27 mouse cellular contexts compared by ENCODE assay signal in genomic region chr6:142806326-142806725, GRCm38 (mm10). TPM values are rescaled to one million over a fixed set of nuclear protein-coding genes. Genes with fewer than 3 reads are reported as not detected.
DNase-seq lines count a peak whose midpoint lies in the region; ATAC-seq and TF ChIP-seq lines count a peak whose summit lies in the region.
"Had no signal": no experiment of that assay in that cellular context is flagged by ENCODE, and none has a peak within 500 bp of the region (broad histone marks: within the 10 kb centered on the region; RNA-seq: fewer than 3 reads in every experiment).

No protein-coding gene starts in this region.

- TF ChIP-seq CTCF in MEL (IDR thresholded peaks at IDR 0.05 in 2 of 3, conservative IDR thresholded peaks at IDR 0.05 in 1 of 3; ENCODE audit: control insufficient read depth in 1 of 3, insufficient read depth in 1 of 3, low read depth in 2 of 3, low read length in 3 of 3, poor library complexity in 1 of 3, severe bottlenecking in 1 of 3) = no peak

- no peaks in the 10 kb centered on the region for H3K79me2 ChIP-seq in MEL (ENCODE audit: control insufficient read depth, insufficient read depth, low read length, poor library complexity)

- TF ChIP-seq EP300 in MEL (IDR thresholded peaks at IDR 0.05; ENCODE audit: low read depth in 1 of 2, low read length in 2 of 2) = peak; percentile 84 to 92

- peaks cover 7 to 38% of the 10 kb centered on the region in 2 experiments for H3K4me1 ChIP-seq in MEL (ENCODE audit: control insufficient read depth in 1 of 2, insufficient read depth in 2 of 2, low read length in 2 of 2)
- H3K4me1 ChIP-seq in intestine, embryonic 15.5 days (replicated peaks) = no peaks in the 10 kb centered on the region
- H3K4me1 ChIP-seq: limb, embryonic 10.5 days had no signal

- DNase-seq in A20 (ENCODE audit: low read depth, low spot score) (peak; percentile 34), MEL (ENCODE audit: low read depth, low spot score) (peak; percentile 84)
- no peak for DNase-seq in gastrocnemius, adult 18-20 months (ENCODE audit: low spot score)
- DNase-seq in ovary, adult 18-20 months (ENCODE audit: low spot score) = no peak
- DNase-seq in lung, postnatal 10 days = no peak
- DNase-seq: adrenal gland, postnatal 36 days; cerebellum, adult 11 months; cerebellum, postnatal 10 days; gastrocnemius, postnatal 10 days; kidney, adult 8-10 months; kidney, postnatal 10 days; lung, embryonic 14.5 days; lung, postnatal 36 days; thymus, postnatal 36 days had no signal

- WGBS in intestine, embryonic 15.5 days = 71% methylated on average over 4 of the region's 4 CpGs

- H3K4me3 ChIP-seq in MEL (ENCODE audit: control insufficient read depth in 1 of 2, insufficient read depth in 1 of 2, low read depth in 2 of 2, low read length in 2 of 2) = no peak overlapping the region
- no peak overlapping the region for H3K4me3 ChIP-seq in intestine, embryonic 15.5 days (replicated peaks)
- H3K4me3 ChIP-seq: embryonic facial prominence, embryonic 13.5 days; erythroblast, embryonic 14.5 days; forebrain, embryonic 15.5 days; hindbrain, embryonic 13.5 days; limb, embryonic 10.5 days had no signal

- no peak overlapping the region for H3K9ac ChIP-seq in MEL (ENCODE audit: control insufficient read depth, low read depth, low read length, poor library complexity, severe bottlenecking)
- H3K9ac ChIP-seq in intestine, embryonic 15.5 days = no peak overlapping the region
- H3K9ac ChIP-seq: embryonic facial prominence, embryonic 13.5 days; forebrain, embryonic 15.5 days; hindbrain, embryonic 13.5 days; lung, embryonic 14.5 days had no signal

- no peaks in the 10 kb centered on the region for H3K9me3 ChIP-seq in MEL (replicated peaks; ENCODE audit: insufficient read depth, low read length)
- H3K9me3 ChIP-seq in intestine, embryonic 15.5 days = no peaks in the 10 kb centered on the region
- H3K9me3 ChIP-seq: embryonic facial prominence, embryonic 13.5 days; forebrain, embryonic 15.5 days; hindbrain, embryonic 13.5 days; limb, embryonic 10.5 days had no signal

- no peak for TF ChIP-seq RAD21 in MEL (IDR thresholded peaks at IDR 0.05; ENCODE audit: low read depth, low read length)

- H3K27me3 ChIP-seq in MEL (ENCODE audit: control insufficient read depth in 1 of 2, insufficient read depth in 2 of 2, low read length in 2 of 2) = no peaks in the 10 kb centered on the region
- no peaks in the 10 kb centered on the region; the same call in 1 of the 2 replicates for H3K27me3 ChIP-seq in intestine, embryonic 15.5 days (replicated peaks)
- H3K27me3 ChIP-seq: embryonic facial prominence, embryonic 13.5 days; forebrain, embryonic 15.5 days; hindbrain, embryonic 13.5 days had no signal

- no peak for TF ChIP-seq POLR2A in MEL (IDR thresholded peaks at IDR 0.05; ENCODE audit: control insufficient read depth in 1 of 2, insufficient read depth in 1 of 2, low read depth in 1 of 2, low read length in 2 of 2, poor library complexity in 1 of 2)

- no peak overlapping the region for H3K4me2 ChIP-seq in intestine, embryonic 15.5 days (replicated peaks)
- H3K4me2 ChIP-seq: embryonic facial prominence, embryonic 13.5 days; forebrain, embryonic 15.5 days; hindbrain, embryonic 13.5 days; lung, embryonic 14.5 days; midbrain, embryonic 11.5 days had no signal

- peaks cover 0 to 30% of the 10 kb centered on the region in 2 experiments; a peak in 2 of 4 replicates for H3K36me3 ChIP-seq in MEL (ENCODE audit: control insufficient read depth in 1 of 2, insufficient read depth in 2 of 2, low read length in 2 of 2)
- H3K36me3 ChIP-seq in intestine, embryonic 15.5 days = no peaks in the 10 kb centered on the region
- H3K36me3 ChIP-seq: embryonic facial prominence, embryonic 13.5 days; forebrain, embryonic 15.5 days; hindbrain, embryonic 13.5 days; limb, embryonic 10.5 days had no signal

- ATAC-seq in intestine, embryonic 15.5 days = peak; percentile 6; the same call in 1 of the 2 replicates
- ATAC-seq in megakaryocyte-erythroid progenitor cell, adult 5-6 weeks (replicated peaks; ENCODE audit: low FRiP score, low TSS enrichment, poor library complexity, severe bottlenecking) = peak; percentile 70
- ATAC-seq: forebrain, embryonic 15.5 days; Patski had no signal

- peak overlapping the region; percentile 32 for H3K27ac ChIP-seq in MEL (ENCODE audit: control insufficient read depth, low read depth, low read length)
- H3K27ac ChIP-seq in intestine, embryonic 15.5 days = no peak overlapping the region
- H3K27ac ChIP-seq: embryonic facial prominence, embryonic 13.5 days; forebrain, embryonic 15.5 days; hindbrain, embryonic 13.5 days; limb, embryonic 10.5 days had no signal

TF ChIP-seq in MEL, 35 proteins besides CTCF, POLR2A, EP300 and RAD21:
- TF ChIP-seq SMC3 (IDR thresholded peaks at IDR 0.05; ENCODE audit: low read depth, low read length) = no peak
- TF ChIP-seq USF1 (IDR thresholded peaks at IDR 0.05; ENCODE audit: low read depth, low read length) = no peak
- TF ChIP-seq GATA1 (IDR thresholded peaks at IDR 0.05; ENCODE audit: low read depth, low read length) = peak; percentile 93
- peak; percentile 100 for TF ChIP-seq ETS1 (IDR thresholded peaks at IDR 0.05; ENCODE audit: low read depth, low read length)
- TF ChIP-seq BHLHE40 (IDR thresholded peaks at IDR 0.05; ENCODE audit: borderline replicate concordance, low read depth, low read length) = no peak
- no peak for TF ChIP-seq TBP (IDR thresholded peaks at IDR 0.05; ENCODE audit: low read depth, low read length)
- TF ChIP-seq USF2 (IDR thresholded peaks at IDR 0.05; ENCODE audit: borderline replicate concordance in 1 of 2, insufficient read depth in 1 of 2, low read depth in 1 of 2, low read length in 2 of 2) = no peak
- TF ChIP-seq KAT2A (conservative IDR thresholded peaks at IDR 0.05; ENCODE audit: low read depth, low read length) = no peak
- TF ChIP-seq RCOR1 (IDR thresholded peaks at IDR 0.05; ENCODE audit: low read depth, low read length) = peak; percentile 28
- no peak for TF ChIP-seq UBTF (IDR thresholded peaks at IDR 0.05; ENCODE audit: borderline replicate concordance, insufficient read depth, low read depth, low read length)
- TF ChIP-seq TCF12 (IDR thresholded peaks at IDR 0.05; ENCODE audit: low read depth, low read length) = peak; percentile 84
- TF ChIP-seq HCFC1 (IDR thresholded peaks at IDR 0.05; ENCODE audit: low read depth, low read length) = no peak
- no peak for TF ChIP-seq MXI1 (IDR thresholded peaks at IDR 0.05; ENCODE audit: low read depth, low read length)
- no peak for TF ChIP-seq ZC3H11A (IDR thresholded peaks at IDR 0.05; ENCODE audit: low read depth, low read length)
- TF ChIP-seq MEF2A (IDR thresholded peaks at IDR 0.05; ENCODE audit: extremely low read depth, insufficient replicate concordance, low read depth, low read length, poor library complexity, severe bottlenecking) = no peak
- no peak for TF ChIP-seq CHD2 (IDR thresholded peaks at IDR 0.05; ENCODE audit: low read length)
- no peak for TF ChIP-seq POLR2AphosphoS2 (IDR thresholded peaks at IDR 0.05; ENCODE audit: low read length)
- no peak for TF ChIP-seq ELF1 (IDR thresholded peaks at IDR 0.05; ENCODE audit: low read depth, low read length)
- TF ChIP-seq ZMIZ1 (IDR thresholded peaks at IDR 0.05; ENCODE audit: low read depth, low read length) = no peak
- TF ChIP-seq NRF1 (IDR thresholded peaks at IDR 0.05; ENCODE audit: insufficient read depth, low read depth, low read length, poor library complexity, severe bottlenecking) = no peak
- peak; percentile 40; the same call in 1 of the 2 replicates for TF ChIP-seq MYB (IDR thresholded peaks at IDR 0.05; ENCODE audit: low read depth, low read length)
- peak; percentile 79 for TF ChIP-seq SIN3A (IDR thresholded peaks at IDR 0.05; ENCODE audit: low read length)
- peak; percentile 59 for TF ChIP-seq MYC (IDR thresholded peaks at IDR 0.05; ENCODE audit: low read depth, low read length)
- TF ChIP-seq E2F4 (IDR thresholded peaks at IDR 0.05; ENCODE audit: borderline replicate concordance, low read depth, low read length) = no peak
- TF ChIP-seq MAZ (IDR thresholded peaks at IDR 0.05; ENCODE audit: low read depth, low read length) = no peak
- no peak for TF ChIP-seq POLR2AphosphoS5 (IDR thresholded peaks at IDR 0.05; ENCODE audit: borderline replicate concordance, low read depth, low read length)
- TF ChIP-seq TAL1 (IDR thresholded peaks at IDR 0.05; ENCODE audit: low read length) = peak; percentile 85
- no peak for TF ChIP-seq MAX (IDR thresholded peaks at IDR 0.05; ENCODE audit: low read length)
- no peak for TF ChIP-seq JUND (IDR thresholded peaks at IDR 0.05; ENCODE audit: low read depth, low read length)
- TF ChIP-seq MAFK (IDR thresholded peaks at IDR 0.05; ENCODE audit: borderline replicate concordance, low read depth, low read length) = peak; percentile 14; the same call in 1 of the 2 replicates

RNA-seq across cellular contexts. Expression of gene Sult6b2, which starts 2.0 kb away (rescaled TPM):
- total RNA-seq in MEL (2012; rRNA removed) = not detected in 2 replicates
- polyA plus RNA-seq in MEL (2012; ENCODE audit: insufficient read depth in 1 of 2, insufficient read length in 2 of 2, low read depth in 1 of 2, low replicate concordance in 2 of 2, missing spikeins in 1 of 2) = under 1 TPM in 1 of 2 experiments, not detected in 1; 0.07 TPM
- polyA plus RNA-seq in intestine, embryonic 15.5 days (2015; fragmentation: Nextera tagmentation; extraction: Ambion mirVana) = 20.9 and 24.9 TPM in 2 replicates
- not detected in 2 replicates for total RNA-seq in megakaryocyte-erythroid progenitor cell, adult 5-6 weeks (2014; fragmentation: Nextera tagmentation)
- not detected in 2 replicates for total RNA-seq in megakaryocyte-erythroid progenitor cell, adult 5-6 weeks (2017)
- not detected for total RNA-seq in gastrocnemius, adult 18-20 months (2021)
- total RNA-seq: adrenal gland, adult 18-20 months; adrenal gland, postnatal 36 days; gastrocnemius, postnatal 10 days; liver, adult 2 months; midbrain, postnatal 0 days had no signal
- polyA plus RNA-seq: embryonic facial prominence, embryonic 13.5 days; erythroblast, embryonic 14.5 days; limb, embryonic 10.5 days; liver, adult 2 months; lung, embryonic 14.5 days; stomach, embryonic 14.5 days had no signal

RNA-seq across cellular contexts. Expression of gene Cmas, which starts 49.8 kb away (rescaled TPM):
- total RNA-seq in MEL (2012; rRNA removed) = 29.4 and 44.6 TPM in 2 replicates
- 10 to 100 TPM in 1 of 2 experiments, not detected in 1; 55.0 TPM for polyA plus RNA-seq in MEL (2012; ENCODE audit: insufficient read depth in 1 of 2, insufficient read length in 2 of 2, low read depth in 1 of 2, low replicate concordance in 2 of 2, missing spikeins in 1 of 2)
- polyA plus RNA-seq in intestine, embryonic 15.5 days (2015; fragmentation: Nextera tagmentation; extraction: Ambion mirVana) = 135 and 141 TPM in 2 replicates
- 56.9 and 59.1 TPM in 2 replicates for total RNA-seq in megakaryocyte-erythroid progenitor cell, adult 5-6 weeks (2014; fragmentation: Nextera tagmentation)
- total RNA-seq in megakaryocyte-erythroid progenitor cell, adult 5-6 weeks (2017) = 49.5 and 84.8 TPM in 2 replicates
- 10 to 100 TPM; 27.0 to 30.1 TPM for total RNA-seq in gastrocnemius, adult 18-20 months (2021)

Comparison
In these comparisons a context has a peak if more than half of its experiments do, and no peak if none do; other contexts are left out.
1. DNase-seq: peak in A20 (single experiment) and MEL (single experiment); none in gastrocnemius, adult 18-20 months (single experiment), ovary, adult 18-20 months (single experiment) and lung, postnatal 10 days (single experiment).